Mouse (Mus musculus): Measurements from ENCODE around the gene Aars2.

The Aars2 gene

GRCm38 (mm10) chr17:45498397-45498796 lies 8.2 kb upstream of the Aars2 start:
- intact Hi-C loops (cut with DNase I): no loop called here

GRCm38 (mm10) chr17:45499516-45499915 lies 7.1 kb upstream of the Aars2 start:
- intact Hi-C loops (cut with DNase I): no loop called here

- intact Hi-C loops (cut with DNase I): no loop called here
Measured at GRCm38 (mm10) chr17:45500981-45501380, 5.7 kb upstream of the Aars2 start.

- intact Hi-C loops (cut with DNase I): no loop called here
Measured at GRCm38 (mm10) chr17:45502324-45502723, 4.3 kb upstream of the Aars2 start.

- intact Hi-C loops (cut with DNase I): no loop called here
Measured at GRCm38 (mm10) chr17:45503301-45503973, 3.2 kb upstream of the Aars2 start.

GRCm38 (mm10) chr17:45505941-45506465 lies 638 bp upstream of the Aars2 start:
- intact Hi-C loops (cut with DNase I): no loop called here

GRCm38 (mm10) chr17:45510871-45511270 lies 4.2 kb downstream of the Aars2 start:
- intact Hi-C loops (cut with DNase I): no loop called here

- intact Hi-C loops (cut with DNase I): no loop called here
Measured at GRCm38 (mm10) chr17:45511757-45512156, 5.1 kb downstream of the Aars2 start.

GRCm38 (mm10) chr17:45515204-45515726 lies 8.6 kb downstream of the Aars2 start:
- intact Hi-C loops (cut with DNase I): loop anchor here (5.0 kb wide), 1 partner anchor 37 kb away; no protein-coding TSS in a partner anchor

GRCm38 (mm10) chr17:45515806-45516205 lies 9.2 kb downstream of the Aars2 start:
- intact Hi-C loops (cut with DNase I): loop anchor here (5.0 kb wide), 1 partner anchor 36 kb away; no protein-coding TSS in a partner anchor

- intact Hi-C loops (cut with DNase I): loop anchor here (5.0 kb wide), 1 partner anchor 36 kb away; no protein-coding TSS in a partner anchor
Measured at GRCm38 (mm10) chr17:45516488-45516887, 9.8 kb downstream of the Aars2 start.

GRCm38 (mm10) chr17:45517135-45517534 lies 10.5 kb downstream of the Aars2 start:
- intact Hi-C loops (cut with DNase I): loop anchor here (5.0 kb wide), 1 partner anchor 35 kb away; no protein-coding TSS in a partner anchor

GRCm38 (mm10) chr17:45517549-45518215 lies 11.0 kb downstream of the Aars2 start:
- intact Hi-C loops (cut with DNase I): loop anchor here (5.0 kb wide), 1 partner anchor 35 kb away; no protein-coding TSS in a partner anchor

- intact Hi-C loops (cut with DNase I): loop anchor here (5.0 kb wide), 1 partner anchor 33 kb away; no protein-coding TSS in a partner anchor
Measured at GRCm38 (mm10) chr17:45518766-45519475, 12.3 kb downstream of the Aars2 start.

GRCm38 (mm10) chr17:45520136-45520535 lies 13.5 kb downstream of the Aars2 start:
- intact Hi-C loops (cut with DNase I): no loop called here

GRCm38 (mm10) chr17:45523263-45523662 lies 16.6 kb downstream of the Aars2 start, which contains the start of gene Tcte1:
Gene Tcte1, plus strand, starts transcription at chr17:45523434.
- intact Hi-C loops (cut with DNase I): no loop called here

- intact Hi-C loops (cut with DNase I): no loop called here
Measured at GRCm38 (mm10) chr17:45524961-45525360, 18.3 kb downstream of the Aars2 start.

- intact Hi-C loops (cut with DNase I): no loop called here
Measured at GRCm38 (mm10) chr17:45526571-45526970, 19.9 kb downstream of the Aars2 start.

- intact Hi-C loops (cut with DNase I): no loop called here
Measured at GRCm38 (mm10) chr17:45530346-45530782, 23.7 kb downstream of the Aars2 start.

GRCm38 (mm10) chr17:45532896-45533295 lies 26.3 kb downstream of the Aars2 start:
- intact Hi-C loops (cut with DNase I): no loop called here

- intact Hi-C loops (cut with DNase I): no loop called here
Measured at GRCm38 (mm10) chr17:45536264-45536663, 29.6 kb downstream of the Aars2 start.

Data from adrenal gland (tissue).